Mouse (Mus musculus): ENCODE results near the gene Rgs9bp. TPM values are rescaled to one million over a fixed set of nuclear protein-coding genes. Genes with fewer than 3 reads are reported as not detected.
"Not testable (repeated sequence)": the region's sequence is repeated elsewhere in the genome, so short reads cannot be mapped to it uniquely, and the experiment has no call there.

Rgs9bp gene
- total and polyA plus RNA-seq, 2 experiments from 2014 or later: 0.07 to 0.38 TPM

GRCm38 (mm10) chr7:35555224-35556204, 29.9 kb downstream of the Rgs9bp start:
- peak overlapping the region; percentile 59 for H3K4me3 ChIP-seq (ENCODE audit: low read depth, low read length)
- WGBS: 2% methylated on average over 91 of the region's 93 CpGs
- no peak for TF ChIP-seq CTCF (IDR thresholded peaks at IDR 0.05; ENCODE audit: low read depth)
- H3K9ac ChIP-seq: peak overlapping the region; percentile 83
- H3K36me3 ChIP-seq (ENCODE audit: insufficient read depth): peaks cover 4% of the 10 kb centered on the region
- peak overlapping the region; percentile 95 for H3K4me2 ChIP-seq (ENCODE audit: low read depth)
- ATAC-seq (peak; percentile 95), DNase-seq (peak; percentile 95)
- peak overlapping the region; percentile 89 for H3K27ac ChIP-seq (ENCODE audit: low read depth, low read length)
- H3K4me1 ChIP-seq (ENCODE audit: insufficient read depth): peaks cover 5% of the 10 kb centered on the region; the same call in 1 of the 2 replicates
- H3K27me3 ChIP-seq (ENCODE audit: insufficient read depth, low read length): no peaks in the 10 kb centered on the region
- H3K9me3 ChIP-seq (ENCODE audit: low read length): no peaks in the 10 kb centered on the region

DNA sequence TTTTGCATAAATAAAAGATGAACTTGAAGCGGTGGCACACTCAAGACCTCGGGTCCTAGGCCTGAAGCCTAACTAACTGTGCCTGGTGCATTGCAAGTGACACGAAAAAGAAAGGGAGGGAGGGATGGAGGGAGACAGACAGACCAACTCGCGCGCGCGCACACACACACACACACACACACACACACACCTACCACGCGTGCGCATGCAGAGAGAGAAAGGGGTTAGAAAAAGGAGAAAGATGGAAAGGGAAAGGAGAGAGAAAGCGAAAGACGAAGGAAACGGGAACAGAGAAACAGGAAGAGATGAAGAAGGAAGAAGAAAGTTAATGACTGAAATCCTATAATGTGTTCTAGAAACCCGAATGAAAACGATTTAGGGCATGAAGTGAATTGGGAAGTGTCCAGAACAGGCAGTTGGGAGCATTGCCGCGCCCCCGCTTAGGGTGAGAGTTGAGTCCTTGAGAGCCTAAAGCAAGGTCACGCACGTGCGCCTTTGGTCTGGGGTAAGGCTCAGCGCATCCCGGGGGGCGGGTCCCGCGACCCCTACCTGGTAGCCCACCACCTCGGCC, 30.7 kb downstream of the Rgs9bp start:
- DNase-seq (peak; percentile 76), ATAC-seq (peak; percentile 47)
- Histone ChIP-seq H3K27ac (ENCODE audit: low read depth, low read length) (peak overlapping the region; percentile 89), H3K36me3 (ENCODE audit: insufficient read depth) (peaks cover 10% of the 10 kb centered on the region), H3K4me2 (ENCODE audit: low read depth) (peak overlapping the region; percentile 95), H3K9ac (peak overlapping the region; percentile 83), H3K9me3 (ENCODE audit: low read length) (no peaks in the 10 kb centered on the region), H3K4me1 (ENCODE audit: insufficient read depth) (peaks cover 5% of the 10 kb centered on the region; the same call in 1 of the 2 replicates), H3K4me3 (ENCODE audit: low read depth, low read length) (peak overlapping the region; percentile 59), H3K27me3 (ENCODE audit: insufficient read depth, low read length) (no peaks in the 10 kb centered on the region)
- no peak for TF ChIP-seq CTCF (IDR thresholded peaks at IDR 0.05; ENCODE audit: low read depth)
- WGBS: 4% methylated on average over 28 of the region's 28 CpGs

DNA sequence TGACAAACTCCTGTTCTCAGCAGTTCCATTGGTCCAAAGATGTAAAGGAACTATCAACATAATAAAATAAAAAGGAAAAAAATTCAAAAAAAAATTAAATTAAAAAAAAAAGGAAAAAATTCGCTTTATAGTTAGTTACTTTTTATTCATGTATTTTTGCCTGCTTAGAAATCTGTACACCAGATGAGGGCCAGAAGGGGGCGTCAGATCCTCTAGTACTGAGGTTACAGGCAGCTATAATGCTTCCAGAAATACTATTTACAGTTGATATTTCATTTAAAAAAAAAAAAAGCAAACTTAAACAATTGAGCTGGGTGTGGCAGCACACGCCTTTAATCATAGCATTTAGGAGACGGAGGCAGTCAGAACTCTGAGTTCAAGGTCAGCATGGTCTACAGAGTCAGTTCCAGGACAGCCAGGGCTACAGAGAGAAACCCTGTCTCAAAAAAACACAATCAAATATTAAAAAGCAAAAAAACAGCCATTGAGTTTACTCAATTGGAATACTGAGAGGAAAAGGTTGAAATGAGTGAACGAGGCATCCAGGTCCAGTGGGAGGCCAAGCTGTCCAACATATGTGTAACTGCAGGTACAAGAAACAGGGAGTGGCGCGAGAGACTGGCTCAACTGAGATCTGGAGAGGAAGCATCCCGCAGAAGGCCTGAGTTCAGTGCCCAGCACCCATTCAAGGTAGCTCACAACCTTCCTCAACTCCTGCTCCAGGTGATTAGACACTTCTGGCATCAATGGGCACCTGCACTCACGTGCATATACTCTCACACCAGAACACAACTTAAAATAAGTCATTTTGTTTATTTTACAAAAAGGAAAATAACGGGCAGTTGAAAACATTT, 31.4 kb downstream of the Rgs9bp start:
- ATAC-seq: no peak
- Histone ChIP-seq H3K4me1 (ENCODE audit: insufficient read depth) (peaks cover 5% of the 10 kb centered on the region; the same call in 1 of the 2 replicates), H3K4me3 (ENCODE audit: low read depth, low read length) (peak overlapping the region; percentile 59), H3K4me2 (ENCODE audit: low read depth) (peak overlapping the region; percentile 95), H3K27me3 (ENCODE audit: insufficient read depth, low read length) (no peaks in the 10 kb centered on the region), H3K36me3 (ENCODE audit: insufficient read depth) (peaks cover 15% of the 10 kb centered on the region), H3K9me3 (ENCODE audit: low read length) (no peaks in the 10 kb centered on the region), H3K27ac (ENCODE audit: low read depth, low read length) (no peak overlapping the region), H3K9ac (peak overlapping the region; percentile 83; the same call in 1 of the 2 replicates)
- WGBS: 61% methylated on average over 10 of the region's 10 CpGs
- peak; percentile 37; the same call in 1 of the 2 replicates for TF ChIP-seq CTCF (IDR thresholded peaks at IDR 0.05; ENCODE audit: low read depth)
- DNase-seq: peak; percentile 54

DNA sequence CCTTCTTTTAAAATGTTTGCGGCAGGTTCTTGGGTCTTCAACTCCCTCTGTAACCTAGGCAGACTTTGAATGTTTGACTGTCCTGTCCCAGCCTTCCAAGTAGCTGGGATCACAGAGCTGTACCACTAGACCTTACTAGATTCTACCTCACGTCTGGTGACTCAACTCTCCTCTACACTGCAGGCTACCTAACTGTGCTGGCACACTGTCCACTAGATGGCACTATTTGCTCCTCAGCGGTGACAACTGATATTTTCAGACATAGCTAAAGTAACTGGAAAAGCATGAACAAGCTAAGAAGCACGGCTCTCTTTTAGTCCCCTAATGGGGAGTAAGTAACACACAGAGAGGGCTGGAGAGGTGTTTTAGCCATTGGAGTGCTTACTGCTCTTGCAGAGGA, 39.5 kb downstream of the Rgs9bp start:
- Histone ChIP-seq H3K4me2 (ENCODE audit: low read depth) (no peak overlapping the region), H3K9me3 (ENCODE audit: low read length) (no peaks in the 10 kb centered on the region), H3K27ac (ENCODE audit: low read depth, low read length) (no peak overlapping the region), H3K27me3 (ENCODE audit: insufficient read depth, low read length) (no peaks in the 10 kb centered on the region), H3K9ac (no peak overlapping the region), H3K4me1 (ENCODE audit: insufficient read depth) (no peaks in the 10 kb centered on the region), H3K36me3 (ENCODE audit: insufficient read depth) (peaks cover 29% of the 10 kb centered on the region), H3K4me3 (ENCODE audit: low read depth, low read length) (no peak overlapping the region)
- peak; percentile 81 for DNase-seq
- peak; percentile 81 for ATAC-seq
- 28% methylated on average over 4 of the region's 4 CpGs for WGBS
- TF ChIP-seq CTCF (IDR thresholded peaks at IDR 0.05; ENCODE audit: low read depth): peak; percentile 90

- no peak within 1 kb of the TSS for H3K4me3 ChIP-seq (ENCODE audit: low read depth, low read length)
- no peaks in the 10 kb centered on the region for H3K9me3 ChIP-seq (ENCODE audit: low read length)
- H3K9ac ChIP-seq: no peak within 1 kb of the TSS
- peak; percentile 13; the same call in 1 of the 2 replicates for TF ChIP-seq CTCF (IDR thresholded peaks at IDR 0.05; ENCODE audit: low read depth)
- H3K4me1 ChIP-seq (ENCODE audit: insufficient read depth): no peaks in the 10 kb centered on the region
- no peaks in the 10 kb centered on the region for H3K36me3 ChIP-seq (ENCODE audit: insufficient read depth)
- no peak within 1 kb of the TSS for H3K27ac ChIP-seq (ENCODE audit: low read depth, low read length)
- no peak for ATAC-seq
- DNase-seq: no peak
- WGBS: 93% methylated on average over 17 of the region's 17 CpGs
- no peak within 1 kb of the TSS for H3K4me2 ChIP-seq (ENCODE audit: low read depth)
- no peaks in the 10 kb centered on the region for H3K27me3 ChIP-seq (ENCODE audit: insufficient read depth, low read length)
Measured at GRCm38 (mm10) chr7:35537562-35537961, 47.8 kb downstream of the Rgs9bp start, which contains the start of gene Tdrd12. Gene Tdrd12 (minus strand): TSS chr7:35537745.

DNA sequence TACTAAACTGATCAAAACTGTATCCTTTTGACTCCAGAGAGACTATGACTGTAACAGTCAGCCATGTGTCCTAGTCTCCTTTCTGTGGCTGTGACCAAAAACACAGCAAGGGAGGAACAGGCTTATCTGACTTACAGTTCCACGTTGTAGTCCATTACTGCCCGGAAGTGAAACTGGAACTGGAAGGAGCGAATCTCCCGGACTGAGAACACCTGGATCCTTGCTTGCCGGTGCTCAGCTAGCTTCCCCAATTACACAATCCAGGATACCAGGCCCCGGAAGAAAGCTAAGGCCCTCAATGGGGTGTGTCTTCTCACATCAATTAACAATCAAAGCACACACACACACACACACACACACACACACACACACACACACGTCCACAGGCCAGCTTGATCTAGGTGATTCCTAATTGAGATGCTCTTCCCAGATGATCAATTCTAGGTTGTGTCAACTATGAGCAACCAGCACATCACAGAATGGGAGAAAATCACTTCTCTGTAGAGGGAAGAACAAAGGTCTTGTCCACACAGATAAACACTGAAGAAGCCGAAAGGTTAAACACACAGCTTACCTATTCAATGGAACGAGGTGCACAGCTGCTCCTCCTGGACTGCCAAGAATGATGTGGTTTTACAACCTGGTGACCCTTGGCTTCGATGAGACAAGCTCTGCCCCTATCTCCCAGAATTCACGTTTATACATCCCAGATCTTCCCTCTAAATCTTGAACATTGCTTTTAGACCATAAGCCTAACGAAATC, 49.5 kb downstream of the Rgs9bp start:
- Histone ChIP-seq H3K4me3 (ENCODE audit: low read depth, low read length) (no peak overlapping the region), H3K9me3 (ENCODE audit: low read length) (no peaks in the 10 kb centered on the region), H3K4me2 (ENCODE audit: low read depth) (no peak overlapping the region), H3K27me3 (ENCODE audit: insufficient read depth, low read length) (no peaks in the 10 kb centered on the region), H3K36me3 (ENCODE audit: insufficient read depth) (no peaks in the 10 kb centered on the region), H3K4me1 (ENCODE audit: insufficient read depth) (no peaks in the 10 kb centered on the region), H3K27ac (ENCODE audit: low read depth, low read length) (no peak overlapping the region), H3K9ac (no peak overlapping the region)
- DNase-seq: no peak
- no peak for ATAC-seq
- TF ChIP-seq CTCF (IDR thresholded peaks at IDR 0.05; ENCODE audit: low read depth): no peak
- 84% methylated on average over 12 of the region's 12 CpGs for WGBS

DNA sequence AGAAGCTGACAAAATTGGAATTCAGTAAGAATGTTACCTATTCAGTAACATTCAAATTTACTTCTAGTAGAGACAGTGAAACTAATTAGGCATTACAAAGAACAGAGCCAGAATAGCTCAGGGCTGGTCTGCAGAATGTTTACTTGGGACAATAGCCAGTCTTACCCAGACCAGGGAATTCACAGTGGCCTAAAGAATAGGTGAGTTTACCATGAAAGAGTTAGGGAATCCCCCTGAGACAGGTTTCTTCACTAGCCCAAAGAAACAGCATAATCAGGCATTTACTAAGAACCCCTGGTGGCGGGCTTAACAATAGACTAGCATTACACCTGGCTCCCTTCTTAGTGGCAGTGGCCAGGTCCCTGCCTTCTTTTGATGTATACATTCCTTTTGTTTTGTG, 54.8 kb downstream of the Rgs9bp start:
- H3K27me3 ChIP-seq (ENCODE audit: insufficient read depth, low read length); H3K9ac ChIP-seq; H3K27ac ChIP-seq (ENCODE audit: low read depth, low read length); H3K9me3 ChIP-seq (ENCODE audit: low read length); H3K4me1 ChIP-seq (ENCODE audit: insufficient read depth); H3K4me2 ChIP-seq (ENCODE audit: low read depth); DNase-seq; H3K4me3 ChIP-seq (ENCODE audit: low read depth, low read length); ATAC-seq; H3K36me3 ChIP-seq (ENCODE audit: insufficient read depth): not testable (repeated sequence)
- 35% methylated on average over 1 of the region's 1 CpGs for WGBS

Data from forebrain, postnatal 0 days (tissue).